10 mouse cellular contexts compared by ENCODE assay signal in genomic region chr4:133022217-133022616, GRCm38 (mm10). TPM values are rescaled to one million over a fixed set of nuclear protein-coding genes. Genes with fewer than 3 reads are reported as not detected.
DNase-seq lines count a peak whose midpoint lies in the region; ATAC-seq lines count a peak whose summit lies in the region.
"Had no signal": no experiment of that assay in that cellular context is flagged by ENCODE, and none has a peak within 500 bp of the region (broad histone marks: within the 10 kb centered on the region; RNA-seq: fewer than 3 reads in every experiment).

No protein-coding gene starts in this region.

- peak overlapping the region; percentile 37; the same call in 1 of the 2 replicates for H3K27ac ChIP-seq in heart, embryonic 15.5 days
- peak overlapping the region; percentile 79 for H3K27ac ChIP-seq in forebrain, embryonic 12.5 days
- H3K27ac ChIP-seq in limb, embryonic 15.5 days, result peak overlapping the region; percentile 82; the same call in 1 of the 2 replicates

- H3K4me2 ChIP-seq in heart, embryonic 15.5 days, result 0 out of 2 replicates have a peak overlapping the region, but pooled peaks have one; percentile 21
- peak overlapping the region; percentile 51 for H3K4me2 ChIP-seq in forebrain, embryonic 12.5 days
- H3K4me2 ChIP-seq in limb, embryonic 15.5 days, result peak overlapping the region; percentile 21

- no peak overlapping the region for H3K9ac ChIP-seq in heart, embryonic 15.5 days
- peak overlapping the region; percentile 45 for H3K9ac ChIP-seq in forebrain, embryonic 12.5 days
- no peak overlapping the region; the same call in 1 of the 2 replicates for H3K9ac ChIP-seq in limb, embryonic 15.5 days

- WGBS in heart, embryonic 15.5 days, result 34% methylated on average over 14 of the region's 14 CpGs
- WGBS in forebrain, embryonic 12.5 days, result 1% methylated on average over 14 of the region's 14 CpGs
- 23% methylated on average over 14 of the region's 14 CpGs for WGBS in limb, embryonic 15.5 days

- no peaks in the 10 kb centered on the region for H3K27me3 ChIP-seq in heart, embryonic 15.5 days
- no peaks in the 10 kb centered on the region for H3K27me3 ChIP-seq in forebrain, embryonic 12.5 days
- no peaks in the 10 kb centered on the region for H3K27me3 ChIP-seq in limb, embryonic 15.5 days
- H3K27me3 ChIP-seq: megakaryocyte, embryonic 14.5 days had no signal

- ATAC-seq in heart, embryonic 15.5 days (replicated peaks; ENCODE audit: insufficient number of reproducible peaks, insufficient read depth, low FRiP score, low read depth), result no peak
- ATAC-seq in forebrain, embryonic 12.5 days (ENCODE audit: low FRiP score), result peak; percentile 35
- no peak for ATAC-seq in limb, embryonic 15.5 days (ENCODE audit: insufficient number of reproducible peaks, low FRiP score, low TSS enrichment, low read depth)

- H3K4me1 ChIP-seq in heart, embryonic 15.5 days (replicated peaks), result peaks cover 96% of the 10 kb centered on the region
- H3K4me1 ChIP-seq in forebrain, embryonic 12.5 days, result peaks cover 96% of the 10 kb centered on the region
- peaks cover 99% of the 10 kb centered on the region for H3K4me1 ChIP-seq in limb, embryonic 15.5 days

- H3K9me3 ChIP-seq in heart, embryonic 15.5 days (replicated peaks), result no peaks in the 10 kb centered on the region
- H3K9me3 ChIP-seq in forebrain, embryonic 12.5 days, result no peaks in the 10 kb centered on the region
- H3K9me3 ChIP-seq in limb, embryonic 15.5 days, result no peaks in the 10 kb centered on the region
- H3K9me3 ChIP-seq: G1E; megakaryocyte, embryonic 14.5 days had no signal

- H3K36me3 ChIP-seq in heart, embryonic 15.5 days, result no peaks in the 10 kb centered on the region
- H3K36me3 ChIP-seq in forebrain, embryonic 12.5 days (replicated peaks), result no peaks in the 10 kb centered on the region
- H3K36me3 ChIP-seq in limb, embryonic 15.5 days, result peaks cover 7% of the 10 kb centered on the region; the same call in 1 of the 2 replicates

- intact Hi-C loops in gastrocnemius, postnatal 14 days (cut with DNase I; ENCODE audit: low total_unique reads), result no loop called here

- no peak for DNase-seq in heart, adult 18-20 months
- peak; percentile 66 for DNase-seq in R1 (ENCODE audit: low read depth, low spot score)
- DNase-seq in gastrocnemius, postnatal 25 days, result no peak
- no peak for DNase-seq in gastrocnemius, postnatal 14 days
- no peak for DNase-seq in adrenal gland, postnatal 10 days

- H3K4me3 ChIP-seq in heart, embryonic 15.5 days, result no peak overlapping the region
- H3K4me3 ChIP-seq in forebrain, embryonic 12.5 days (replicated peaks), result peak overlapping the region; percentile 22
- H3K4me3 ChIP-seq in limb, embryonic 15.5 days, result peak overlapping the region; percentile 7; the same call in 1 of the 2 replicates

RNA-seq across cellular contexts. Expression of gene Ahdc1, which starts 11.2 kb away (rescaled TPM):
- polyA plus RNA-seq in heart, embryonic 15.5 days (2015; fragmentation: Nextera tagmentation; extraction: Ambion mirVana), result 6.3 and 8.5 TPM in 2 replicates
- total RNA-seq in heart, adult 18-20 months (2021), result 10 to 100 TPM; 36.3 to 38.5 TPM
- 7.2 and 8.1 TPM in 2 replicates for polyA plus RNA-seq in forebrain, embryonic 12.5 days (2016; fragmentation: Nextera tagmentation; extraction: Ambion mirVana)
- 10.7 and 13.2 TPM in 2 replicates for polyA plus RNA-seq in limb, embryonic 15.5 days (2015; fragmentation: Nextera tagmentation; extraction: Ambion mirVana)
- total RNA-seq in gastrocnemius, postnatal 25 days (2021), result 10 to 100 TPM; 29.3 to 32.8 TPM
- total RNA-seq in gastrocnemius, postnatal 14 days (2021), result 10 to 100 TPM; 37.1 to 56.1 TPM
- total RNA-seq in adrenal gland, postnatal 10 days (2021), result 10 to 100 TPM; 50.8 to 74.3 TPM

RNA-seq across cellular contexts. Expression of gene Fgr, which starts 48.3 kb away (rescaled TPM):
- polyA plus RNA-seq in heart, embryonic 15.5 days (2015; fragmentation: Nextera tagmentation; extraction: Ambion mirVana), result 0.42 and 1.0 TPM in 2 replicates
- total RNA-seq in heart, adult 18-20 months (2021), result under 1 TPM; 0.57 to 0.69 TPM
- polyA plus RNA-seq in forebrain, embryonic 12.5 days (2016; fragmentation: Nextera tagmentation; extraction: Ambion mirVana), result 0.12 and 0.20 TPM in 2 replicates
- 0.36 and 0.41 TPM in 2 replicates for polyA plus RNA-seq in limb, embryonic 15.5 days (2015; fragmentation: Nextera tagmentation; extraction: Ambion mirVana)
- under 1 TPM in 1 of 2 experiments, not detected in 1; 0.43 TPM for total RNA-seq in gastrocnemius, postnatal 25 days (2021)
- under 1 TPM; 0.10 to 0.16 TPM for total RNA-seq in gastrocnemius, postnatal 14 days (2021)
- 1 to 10 TPM; 1.3 to 1.6 TPM for total RNA-seq in adrenal gland, postnatal 10 days (2021)
- polyA plus RNA-seq: G1E had no signal
